Mouse (Mus musculus) lung, postnatal 0 days (tissue): ENCODE results near the gene Dusp15.

ENCODE experiments used
- CTCF ChIP-seq: IDR thresholded peaks from 2 replicates; pipeline ENCODE4 v1.5.1; 2016; ENCODE audit warnings: antibody characterized with exemption, mild to moderate bottlenecking
- EP300 ChIP-seq: IDR thresholded peaks from 2 replicates; pipeline ENCODE4 v1.6.1; 2016; ENCODE audit warnings: antibody characterized with exemption, mild to moderate bottlenecking, control low read depth

- TF ChIP-seq CTCF (peak; percentile 77), EP300 (no peak)
These were observed 17.9 kb downstream of the Dusp15 start for GRCm38 (mm10) chr2:152933614-152934013.
